Mouse (Mus musculus) limb, embryonic 15.5 days (tissue): ENCODE measurements around the gene Mok. TPM values are rescaled to one million over a fixed set of nuclear protein-coding genes. Genes with fewer than 3 reads are reported as not detected.
"Not testable (repeated sequence)": the region's sequence is repeated elsewhere in the genome, so short reads cannot be mapped to it uniquely, and the experiment has no call there.

Source experiments
- ATAC-seq: fragments of 200-750 bp; cut with Nextera tagmentation; 2 replicates; pipeline ENCODE4 v1.8.0; 2017; ENCODE audit warnings: low read depth, moderate TSS enrichment; ENCODE audit not compliant: insufficient number of reproducible peaks, low FRiP score, low TSS enrichment
- H3K27ac ChIP-seq: fragments of 300-500 bp; sonication (generic); 2 replicates; pipeline ENCODE4 v1.5.1; 2015; ENCODE audit warnings: moderate library complexity, mild to moderate bottlenecking, inconsistent platforms
- H3K27me3 ChIP-seq: fragments of 300-500 bp; sonication (generic); 2 replicates; pipeline ENCODE4 v1.6.1; 2015; ENCODE audit warnings: inconsistent platforms
- H3K36me3 ChIP-seq: fragments of 300-500 bp; sonication (generic); 2 replicates; pipeline ENCODE4 v1.6.1; 2015; ENCODE audit warnings: inconsistent platforms
- H3K4me1 ChIP-seq: fragments of 300-500 bp; sonication (generic); 2 replicates; pipeline ENCODE4 v1.6.1; 2015; ENCODE audit warnings: inconsistent platforms
- H3K4me2 ChIP-seq: fragments of 300-500 bp; sonication (generic); 2 replicates; pipeline ENCODE4 v1.6.1; 2015; ENCODE audit warnings: mild to moderate bottlenecking, inconsistent platforms
- H3K4me3 ChIP-seq: fragments of 300-500 bp; sonication (generic); 2 replicates; pipeline ENCODE4 v1.5.1; 2015; ENCODE audit warnings: mild to moderate bottlenecking, inconsistent platforms
- H3K9ac ChIP-seq: fragments of 300-500 bp; sonication (generic); 2 replicates; pipeline ENCODE4 v1.6.1; 2015; ENCODE audit warnings: inconsistent platforms
- H3K9me3 ChIP-seq: fragments of 300-500 bp; sonication (generic); 2 replicates; pipeline ENCODE4 v1.6.1; 2016; ENCODE audit warnings: inconsistent platforms
- WGBS: fragments of 180-500 bp; shearing (Covaris S2); methylation state at CpG from one replicate; pipeline ENCODE4 v1.1.7; 2015; 5-methylcytosine and 5-hydroxymethylcytosine counted together
- polyA plus RNA-seq: library from polyadenylated mRNA; unstranded; fragments of >200 nt; fragmentation: Nextera tagmentation; extraction: Ambion mirVana; gene quantifications from 2 replicates; pipeline ENCODE4 v1.2.1, GENCODE M21; 2015

Gene Mok
- polyA plus RNA-seq, 1 experiment from 2014 or later, result 4.3 TPM

GRCm38 (mm10) chr12:110864008-110864407, 23.3 kb upstream of the Mok start:
- Histone ChIP-seq H3K36me3 (peaks cover 80% of the 10 kb centered on the region), H3K9me3 (no peaks in the 10 kb centered on the region), H3K4me2 (no peak overlapping the region), H3K27ac (no peak overlapping the region), H3K27me3 (no peaks in the 10 kb centered on the region), H3K9ac (no peak overlapping the region), H3K4me3 (no peak overlapping the region), H3K4me1 (no peaks in the 10 kb centered on the region)
- 90% methylated on average over 6 of the region's 6 CpGs for WGBS
- ATAC-seq, result no peak

- Histone ChIP-seq H3K4me1 (no peaks in the 10 kb centered on the region), H3K36me3 (peaks cover 69% of the 10 kb centered on the region), H3K27ac (no peak overlapping the region), H3K27me3 (no peaks in the 10 kb centered on the region), H3K4me2 (no peak overlapping the region), H3K4me3 (no peak overlapping the region), H3K9ac (no peak overlapping the region), H3K9me3 (no peaks in the 10 kb centered on the region)
- 39% methylated on average over 7 of the region's 7 CpGs for WGBS
- no peak for ATAC-seq
These were observed 20.5 kb upstream of the Mok start for GRCm38 (mm10) chr12:110861256-110861655.

DNA sequence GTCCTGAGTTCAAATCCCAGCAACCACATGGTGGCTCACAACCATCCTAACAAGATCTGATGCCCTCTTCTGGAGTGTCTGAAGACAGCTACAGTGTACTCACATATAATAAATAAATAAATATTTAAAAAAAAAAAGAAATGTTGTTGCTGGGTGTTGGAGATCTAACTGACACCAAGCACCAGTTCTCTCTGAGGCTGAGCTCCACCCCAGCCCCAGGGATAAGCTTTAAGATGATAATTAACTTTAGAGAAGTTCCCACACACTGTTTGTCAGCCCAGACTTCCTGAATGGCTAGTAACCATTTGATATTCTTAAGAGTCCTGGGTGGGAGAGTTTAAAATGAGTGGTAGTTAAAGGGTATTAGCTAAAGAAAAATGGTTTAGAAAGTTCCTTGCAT, 19.6 kb upstream of the Mok start:
- Histone ChIP-seq H3K9me3 (no peaks in the 10 kb centered on the region), H3K36me3 (peaks cover 69% of the 10 kb centered on the region), H3K27ac (no peak overlapping the region), H3K9ac (no peak overlapping the region), H3K27me3 (no peaks in the 10 kb centered on the region), H3K4me2 (no peak overlapping the region), H3K4me1 (no peaks in the 10 kb centered on the region), H3K4me3 (no peak overlapping the region)
- no peak for ATAC-seq

DNA sequence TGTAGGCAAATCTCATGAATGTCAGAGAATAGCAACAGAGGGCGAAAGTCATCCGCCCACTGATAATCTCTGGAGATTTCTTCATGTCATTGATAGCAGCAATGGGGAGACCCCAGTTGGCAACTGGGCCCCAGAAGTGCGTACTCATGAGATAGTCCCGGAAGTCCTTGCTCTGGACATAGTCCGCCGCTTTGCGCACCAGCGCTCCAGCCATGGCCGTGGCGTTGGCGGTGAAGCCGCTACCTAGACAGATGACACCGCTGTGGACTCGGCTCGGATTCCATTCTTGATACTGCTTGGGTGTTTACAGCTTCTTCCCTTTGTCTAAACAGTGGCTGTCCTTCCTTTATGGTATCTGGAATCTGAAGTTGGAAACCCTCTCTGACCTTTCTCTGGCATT, 17.9 kb upstream of the Mok start:
- H3K4me3 ChIP-seq, ATAC-seq, H3K9me3 ChIP-seq, H3K9ac ChIP-seq, H3K4me1 ChIP-seq, H3K27me3 ChIP-seq, H3K27ac ChIP-seq, H3K4me2 ChIP-seq: not testable (repeated sequence)
- peaks cover 61% of the 10 kb centered on the region for H3K36me3 ChIP-seq
- 93% methylated on average over 15 of the region's 15 CpGs for WGBS

- Histone ChIP-seq H3K4me2 (no peak overlapping the region), H3K27ac (no peak overlapping the region), H3K27me3 (no peaks in the 10 kb centered on the region), H3K9me3 (no peaks in the 10 kb centered on the region), H3K4me3 (no peak overlapping the region), H3K9ac (no peak overlapping the region), H3K4me1 (peaks cover 4% of the 10 kb centered on the region; the same call in 1 of the 2 replicates), H3K36me3 (peaks cover 54% of the 10 kb centered on the region)
- ATAC-seq, result no peak
- 70% methylated on average over 7 of the region's 7 CpGs for WGBS
These were observed 16.5 kb upstream of the Mok start for GRCm38 (mm10) chr12:110857196-110857595.

- H3K27me3 ChIP-seq, result no peaks in the 10 kb centered on the region
- 79% methylated on average over 32 of the region's 32 CpGs for WGBS
- H3K4me3 ChIP-seq, result no peak overlapping the region
- peaks cover 38% of the 10 kb centered on the region for H3K36me3 ChIP-seq
- H3K27ac ChIP-seq, result peak overlapping the region; percentile 64
- H3K4me2 ChIP-seq, result no peak overlapping the region
- H3K9me3 ChIP-seq, result no peaks in the 10 kb centered on the region
- peaks cover 18% of the 10 kb centered on the region for H3K4me1 ChIP-seq
- no peak overlapping the region for H3K9ac ChIP-seq
- ATAC-seq, result no peak
These were observed 14.3 kb upstream of the Mok start for GRCm38 (mm10) chr12:110854786-110855737.

GRCm38 (mm10) chr12:110851923-110852322, 11.2 kb upstream of the Mok start:
- H3K9me3 ChIP-seq, result no peaks in the 10 kb centered on the region
- H3K27me3 ChIP-seq, result peaks cover 8% of the 10 kb centered on the region; the same call in 1 of the 2 replicates
- H3K4me3 ChIP-seq, result no peak overlapping the region
- no peak overlapping the region for H3K9ac ChIP-seq
- no peak overlapping the region for H3K27ac ChIP-seq
- peaks cover 22% of the 10 kb centered on the region for H3K4me1 ChIP-seq
- 89% methylated on average over 1 of the region's 1 CpGs for WGBS
- no peak for ATAC-seq
- H3K36me3 ChIP-seq, result peaks cover 23% of the 10 kb centered on the region
- no peak overlapping the region for H3K4me2 ChIP-seq

DNA sequence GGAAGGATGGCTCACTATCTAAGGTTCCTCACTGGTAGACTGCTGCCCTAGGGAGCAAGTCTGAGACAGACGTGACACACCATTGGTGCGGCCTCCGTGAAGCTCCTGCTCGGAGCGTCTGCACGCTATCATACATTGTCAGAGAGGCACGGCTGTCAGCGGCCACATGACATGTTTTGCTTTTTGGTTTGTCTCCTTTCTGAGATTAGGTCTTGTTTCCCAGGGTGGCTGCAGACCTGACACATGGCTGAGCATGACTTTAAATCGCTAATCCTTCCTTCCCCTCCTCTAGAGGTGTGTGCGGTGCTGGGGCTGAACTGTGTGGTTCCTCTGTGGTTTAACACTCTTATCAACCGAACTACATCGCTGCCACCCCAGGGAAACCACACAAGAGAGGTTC, 10.7 kb upstream of the Mok start:
- Histone ChIP-seq H3K4me3 (peak overlapping the region; percentile 89), H3K27ac (no peak overlapping the region), H3K27me3 (peaks cover 12% of the 10 kb centered on the region), H3K4me2 (peak overlapping the region; percentile 64), H3K36me3 (peaks cover 18% of the 10 kb centered on the region), H3K9me3 (no peaks in the 10 kb centered on the region), H3K9ac (no peak overlapping the region), H3K4me1 (peaks cover 22% of the 10 kb centered on the region)
- no peak for ATAC-seq
- 74% methylated on average over 12 of the region's 12 CpGs for WGBS

GRCm38 (mm10) chr12:110850929-110851256, 10.2 kb upstream of the Mok start:
- no peak for ATAC-seq
- peak overlapping the region; percentile 87 for H3K27ac ChIP-seq

DNA sequence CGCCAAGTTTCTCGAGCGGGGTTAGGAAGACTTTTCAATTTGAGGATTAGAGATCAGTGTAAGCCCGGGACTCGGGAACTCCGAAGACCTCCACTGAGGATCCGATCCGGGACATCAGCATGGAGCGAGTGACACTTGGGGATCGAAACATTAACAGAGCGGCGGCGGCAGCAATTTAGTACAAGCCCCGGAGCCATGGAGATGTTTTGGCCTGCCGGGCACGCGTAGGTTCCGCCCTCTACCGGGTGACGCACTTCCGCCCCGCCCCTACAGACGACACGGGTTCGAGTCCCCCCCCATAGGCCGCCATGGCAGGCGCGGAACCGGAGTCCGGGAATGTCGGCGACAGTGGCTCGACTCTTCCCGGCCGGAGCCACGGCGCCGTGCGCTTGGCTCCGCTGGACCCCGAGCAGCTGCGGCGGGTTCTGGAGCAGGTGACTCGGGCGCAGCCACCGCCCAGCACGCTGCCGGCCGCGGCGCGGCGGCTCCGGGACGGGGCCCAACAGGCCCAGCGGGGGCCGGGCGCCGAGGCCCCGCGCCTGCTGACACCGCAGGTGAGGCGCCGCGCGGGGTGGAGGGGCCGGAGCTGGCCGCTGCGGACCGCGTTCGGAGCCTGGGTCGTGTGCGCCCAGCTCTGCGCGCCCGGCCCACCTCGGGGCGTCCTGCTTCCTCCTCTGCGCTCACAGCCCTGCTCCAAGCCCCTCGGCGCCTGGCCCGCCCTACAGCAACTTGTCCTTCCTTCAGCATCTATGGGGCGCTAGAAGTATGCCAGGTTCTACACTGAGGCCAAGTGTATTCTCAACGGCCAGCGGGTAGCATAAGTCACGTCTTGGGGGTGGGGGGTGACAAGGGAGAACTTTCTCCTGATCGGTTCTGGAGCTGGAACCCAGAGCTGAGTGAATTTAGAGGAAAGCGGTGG, 9.5 kb upstream of the Mok start, which contains the start of gene Zfp839:
Gene Zfp839 (plus strand): TSS at position 244 of the 919 bp plus-strand sequence.
- Histone ChIP-seq H3K27ac (peak within 1 kb of the TSS; percentile 87), H3K27me3 (peaks cover 18% of the 10 kb centered on the region)

More at GRCm38 (mm10) chr12:110850929-110851256, 10.2 kb upstream of the Mok start:
- 8% methylated on average over 9 of the region's 9 CpGs for WGBS
- peak overlapping the region; percentile 89 for H3K9ac ChIP-seq
- H3K4me3 ChIP-seq, result peak overlapping the region; percentile 89
- no peaks in the 10 kb centered on the region for H3K9me3 ChIP-seq
- H3K36me3 ChIP-seq, result peaks cover 12% of the 10 kb centered on the region
- peaks cover 17% of the 10 kb centered on the region for H3K27me3 ChIP-seq
- peak overlapping the region; percentile 64 for H3K4me2 ChIP-seq
- H3K4me1 ChIP-seq, result peaks cover 27% of the 10 kb centered on the region

DNA sequence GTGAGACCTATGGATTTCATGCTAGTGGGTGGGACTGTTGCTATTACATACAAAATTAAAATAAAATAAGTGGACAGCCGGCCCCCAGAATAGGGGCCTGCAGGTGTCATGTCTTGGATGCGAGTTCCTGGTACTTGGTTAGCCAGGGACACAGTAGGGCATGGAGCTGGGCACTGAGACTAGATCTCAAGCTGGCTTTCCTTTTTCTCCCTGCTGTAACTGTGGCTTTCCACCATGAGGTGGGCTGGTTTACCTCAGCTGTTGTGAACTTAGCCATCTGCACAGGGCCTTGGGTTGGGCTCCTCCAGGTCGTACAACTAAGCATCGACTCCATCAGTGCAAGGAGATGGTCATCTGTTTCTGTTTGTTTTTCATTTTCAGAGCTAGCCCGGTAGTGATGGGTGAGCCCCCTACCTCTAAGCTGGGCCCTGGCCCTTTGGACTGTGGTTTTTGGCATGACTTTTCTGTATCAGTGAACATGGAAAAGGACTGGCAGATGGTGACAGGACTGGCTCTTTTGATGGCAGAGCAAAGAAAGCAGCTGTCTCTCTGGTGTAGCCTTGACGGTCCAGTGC, 5.5 kb upstream of the Mok start:
- H3K36me3 ChIP-seq, result no peaks in the 10 kb centered on the region
- H3K9ac ChIP-seq, result no peak overlapping the region
- H3K4me3 ChIP-seq, result peak overlapping the region; percentile 52
- H3K4me2 ChIP-seq, result peak overlapping the region; percentile 78
- H3K27ac ChIP-seq, result no peak overlapping the region
- no peaks in the 10 kb centered on the region for H3K9me3 ChIP-seq
- 68% methylated on average over 6 of the region's 6 CpGs for WGBS
- H3K4me1 ChIP-seq, result peaks cover 31% of the 10 kb centered on the region
- no peak for ATAC-seq
- H3K27me3 ChIP-seq, result peaks cover 22% of the 10 kb centered on the region

More for the DNA sequence above, 9.5 kb upstream of the Mok start, which contains the start of gene Zfp839:
- Histone ChIP-seq H3K36me3 (peaks cover 6% of the 10 kb centered on the region), H3K9ac (peak within 1 kb of the TSS; percentile 89), H3K9me3 (no peaks in the 10 kb centered on the region), H3K4me1 (peaks cover 33% of the 10 kb centered on the region), H3K4me2 (peak within 1 kb of the TSS; percentile 64), H3K4me3 (peak within 1 kb of the TSS; percentile 89)
- WGBS, result under 1% methylated on average over 79 of the region's 89 CpGs
- peak; percentile 76 for ATAC-seq
